Mouse (Mus musculus) ovary, postnatal 36 days (tissue): ENCODE measurements around the gene Bcl6.

Experiments
- DNase-seq: peaks from one replicate; pipeline ENCODE4 v3.0.0; 2022; ENCODE audit warnings: low spot score, mixed read lengths

Gene Bcl6

DNA sequence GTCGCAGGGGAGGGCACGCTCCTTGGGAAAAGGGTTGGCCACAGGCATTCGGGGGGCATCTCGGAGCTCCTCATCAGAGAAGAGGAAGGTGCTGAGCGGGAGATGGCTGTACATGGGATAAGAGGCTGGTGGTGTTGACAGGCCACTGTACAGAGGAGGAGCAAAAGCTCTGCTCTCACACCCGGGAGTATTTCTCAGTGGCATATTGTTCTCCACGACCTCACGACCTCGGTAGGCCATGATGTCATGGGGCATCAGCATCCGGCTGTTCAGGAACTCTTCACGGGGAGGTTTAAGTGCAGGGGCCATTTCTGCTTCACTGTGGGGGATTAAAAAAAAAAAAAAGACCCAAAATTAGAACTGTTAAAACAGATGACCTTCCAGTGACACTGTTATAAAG lies 15.8 kb downstream of the Bcl6 start:
- no peak for DNase-seq

DNA sequence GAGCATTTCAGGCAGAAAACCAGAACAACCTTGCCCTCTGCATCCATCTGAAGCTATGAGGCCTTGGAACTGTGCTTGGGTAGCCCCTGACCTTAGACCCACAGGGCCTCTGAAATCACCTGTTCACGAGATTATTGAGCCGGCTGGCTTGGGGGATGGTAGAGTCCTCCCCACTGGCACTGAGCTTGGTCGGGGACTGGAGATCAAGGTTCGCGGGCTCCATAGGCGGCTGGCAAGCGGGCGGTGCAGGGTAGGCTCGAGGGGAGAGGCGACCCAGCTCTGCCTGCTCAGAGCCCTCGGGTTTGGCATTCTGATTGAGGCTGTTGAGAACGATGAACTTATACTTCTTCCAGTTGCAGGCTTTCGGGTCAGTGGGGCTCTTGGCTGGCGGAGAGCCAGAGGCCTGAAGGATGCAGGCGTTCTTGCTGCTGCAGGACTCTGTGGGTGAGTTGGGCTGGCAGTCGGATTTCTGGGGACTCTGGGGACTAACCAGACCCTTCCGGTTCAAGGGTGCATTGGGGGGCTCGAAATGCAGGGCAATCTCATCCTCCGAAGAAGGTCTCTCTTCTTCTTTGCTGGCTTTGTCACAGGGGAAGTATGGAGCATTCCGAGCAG lies 16.4 kb downstream of the Bcl6 start:
- no peak for DNase-seq

DNA sequence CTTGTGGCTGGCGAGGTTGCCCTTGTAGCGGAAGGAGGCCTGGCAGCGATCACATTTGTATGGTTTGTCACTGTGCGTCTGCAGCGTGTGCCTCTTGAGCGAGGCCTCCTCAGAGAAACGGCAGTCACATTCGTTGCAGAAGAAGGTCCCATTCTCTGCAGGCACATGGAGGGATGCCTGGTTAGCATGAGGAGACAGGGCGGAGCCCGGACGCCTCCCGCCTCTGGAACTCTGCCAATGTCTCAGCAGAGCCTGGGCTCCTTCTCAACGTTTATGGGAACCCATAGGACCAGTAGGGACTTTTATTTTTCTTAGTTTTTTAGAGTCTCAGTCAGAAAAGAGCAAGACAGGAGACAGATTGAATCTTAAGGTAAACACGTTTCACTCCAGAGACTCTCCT lies 18.7 kb downstream of the Bcl6 start:
- no peak for DNase-seq

- DNase-seq = no peak
Observed at GRCm38 (mm10) chr16:23968888-23969287, 19.8 kb downstream of the Bcl6 start.

- no peak for DNase-seq
Observed at GRCm38 (mm10) chr16:23967301-23967700, 21.4 kb downstream of the Bcl6 start.

DNA sequence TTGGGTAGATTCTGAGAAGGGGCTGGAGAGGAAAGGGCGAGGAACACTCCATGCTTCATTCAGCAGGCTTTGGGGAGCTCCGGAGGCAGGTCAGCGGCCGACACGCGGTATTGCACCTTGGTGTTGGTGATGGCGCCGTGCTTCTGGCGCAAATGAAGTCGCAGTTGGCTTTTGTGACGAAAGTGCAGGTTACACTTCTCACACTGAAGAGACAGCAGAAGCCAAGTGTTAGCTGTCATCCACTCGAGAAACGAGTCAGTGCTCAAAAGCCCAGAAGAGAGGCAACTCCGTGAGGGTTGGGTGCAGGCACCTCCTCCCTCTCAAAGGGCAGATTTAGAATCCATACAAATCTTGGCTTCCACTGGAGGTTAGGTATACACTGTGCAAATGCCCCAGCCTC lies 22.6 kb downstream of the Bcl6 start:
- DNase-seq = no peak

GRCm38 (mm10) chr16:23964706-23965367 lies 23.8 kb downstream of the Bcl6 start:
- no peak for DNase-seq

DNA sequence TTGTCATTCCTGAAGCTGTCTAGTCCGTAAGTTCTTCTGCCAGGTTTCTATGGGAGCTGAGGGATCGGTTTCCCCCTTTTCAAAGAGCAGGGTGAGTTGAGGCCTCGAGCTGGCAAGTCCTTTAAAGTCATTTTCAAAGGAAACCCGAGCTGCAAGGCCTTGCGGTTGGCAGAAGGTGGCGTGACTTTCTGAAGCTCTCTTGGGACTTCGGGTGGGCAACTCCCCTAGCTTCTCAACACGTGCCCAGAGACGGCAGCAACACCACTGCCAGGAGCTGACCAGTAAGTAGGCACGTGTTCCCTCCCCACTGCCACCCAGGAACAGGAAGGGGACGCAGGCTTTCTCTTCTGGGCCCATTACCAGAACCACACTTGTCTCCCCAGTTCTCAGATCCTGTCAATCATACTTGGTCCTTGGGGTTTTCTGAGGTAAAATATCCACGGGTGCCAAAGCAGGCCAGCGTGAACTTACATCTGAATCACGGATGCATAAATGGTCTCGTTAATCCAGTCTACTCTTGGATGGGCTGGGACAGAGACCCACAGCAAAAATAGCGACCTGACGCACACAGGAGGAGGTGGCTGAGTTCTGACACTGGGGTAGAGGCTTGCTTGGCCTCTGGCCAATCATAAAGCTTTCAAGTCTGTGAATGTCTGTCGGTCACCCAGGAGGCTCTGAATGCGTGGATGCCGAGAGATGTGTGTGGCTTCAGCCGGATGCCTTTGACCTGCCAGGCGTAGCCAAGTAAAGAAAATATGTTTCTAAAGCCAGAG lies 24.6 kb downstream of the Bcl6 start:
- DNase-seq = no peak

DNA sequence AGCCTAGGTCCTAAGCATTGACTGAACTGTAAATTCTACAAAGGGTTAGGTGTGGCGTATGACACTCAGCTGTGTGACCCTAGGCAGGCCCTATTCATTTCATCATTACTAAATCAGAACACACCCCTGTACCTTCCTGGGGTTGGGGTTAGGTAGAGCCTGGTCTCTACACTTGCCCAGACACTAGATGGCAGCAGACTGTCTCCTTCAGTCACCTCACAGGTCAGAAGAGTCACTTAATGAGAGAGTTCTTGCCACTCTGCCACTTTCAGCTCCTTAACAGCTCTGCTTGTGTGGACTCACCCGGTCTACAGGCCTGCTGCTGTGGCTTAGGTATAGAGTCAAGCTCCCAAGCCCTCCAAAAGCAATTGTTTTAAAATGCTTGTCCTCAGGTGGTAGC lies 26.3 kb downstream of the Bcl6 start:
- DNase-seq = no peak

- DNase-seq = no peak
Observed at GRCm38 (mm10) chr16:23958938-23959337, 29.7 kb downstream of the Bcl6 start.

GRCm38 (mm10) chr16:23953959-23954260 lies 34.7 kb downstream of the Bcl6 start:
- no peak for DNase-seq

- no peak for DNase-seq
Observed at GRCm38 (mm10) chr16:23953189-23953958, 35.3 kb downstream of the Bcl6 start.

DNA sequence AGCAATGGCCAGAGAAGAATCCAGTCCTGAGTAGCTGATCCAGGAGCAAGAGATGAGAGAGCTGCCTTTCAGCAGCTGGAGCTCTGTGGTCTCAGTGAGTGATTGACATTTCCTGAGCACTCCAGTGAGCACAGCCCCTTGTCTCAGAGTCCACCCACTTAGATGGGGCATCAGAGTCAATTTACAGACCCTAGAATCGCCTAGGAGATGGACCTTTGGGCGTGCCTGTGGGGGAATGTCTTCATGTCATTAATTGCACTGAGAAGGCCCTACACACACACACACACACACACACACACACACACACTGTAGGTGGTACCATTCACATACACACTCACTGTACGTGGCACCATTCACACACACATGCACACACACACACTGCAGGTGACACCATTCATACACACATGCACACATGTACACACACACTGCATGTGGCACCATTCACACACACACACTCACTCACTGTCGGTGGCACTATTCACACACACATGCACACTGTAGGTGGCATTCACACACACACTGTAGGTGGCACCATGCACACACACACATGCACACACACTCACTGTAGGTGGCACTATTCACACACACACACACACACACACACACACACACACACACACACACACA lies 36.4 kb downstream of the Bcl6 start:
- DNase-seq = no peak

GRCm38 (mm10) chr16:23947654-23948053 lies 41.0 kb downstream of the Bcl6 start:
- DNase-seq = no peak

DNA sequence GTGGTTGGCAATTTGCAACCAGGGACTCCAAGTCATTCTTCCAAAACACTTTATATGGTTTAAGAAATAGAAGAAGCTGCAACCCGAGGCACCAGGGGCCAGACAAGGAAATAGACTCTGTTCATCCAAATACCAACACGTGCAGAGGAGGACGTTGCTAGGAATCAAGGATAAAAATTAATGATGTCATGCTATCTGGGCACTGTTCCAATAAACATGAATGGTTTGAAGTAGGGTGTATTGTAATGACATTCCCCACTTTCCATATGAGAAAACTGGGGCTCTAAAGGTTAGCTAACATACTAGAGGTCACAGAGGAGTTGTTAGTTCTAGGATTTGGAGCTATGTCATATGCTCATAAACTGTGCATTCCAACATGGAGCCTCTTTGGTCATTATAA lies 43.9 kb downstream of the Bcl6 start:
- no peak for DNase-seq

- DNase-seq = no peak
Observed at GRCm38 (mm10) chr16:23934397-23934796, 54.3 kb downstream of the Bcl6 start.

DNA sequence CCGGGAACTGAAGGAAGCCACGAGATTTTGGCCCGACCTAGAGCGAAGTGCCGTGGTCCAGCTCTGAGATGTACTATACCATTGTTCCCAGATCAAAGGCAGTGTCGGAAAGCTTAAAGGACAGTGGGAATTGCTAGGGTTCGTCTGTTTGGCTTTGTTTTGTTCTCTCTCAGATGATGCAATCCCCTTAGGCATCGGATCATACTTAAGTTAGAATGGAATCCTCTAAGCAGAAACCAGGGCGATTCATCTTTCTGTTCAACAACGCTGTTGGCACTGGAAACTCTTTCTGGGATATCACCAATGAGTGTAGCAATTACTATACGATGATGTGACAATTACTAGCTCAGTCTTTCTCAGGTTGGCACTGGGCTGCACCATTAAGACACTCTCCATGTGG lies 56.4 kb downstream of the Bcl6 start, which contains the start of gene Rtp2:
Rtp2 (minus strand) TSS at position 101 of the 400 bp plus-strand sequence.
- DNase-seq = no peak

GRCm38 (mm10) chr16:23931275-23931674 lies 57.4 kb downstream of the Bcl6 start:
- no peak for DNase-seq

GRCm38 (mm10) chr16:23930426-23931073 lies 58.1 kb downstream of the Bcl6 start:
- DNase-seq = no peak

- DNase-seq = no peak
Observed at GRCm38 (mm10) chr16:23927301-23928114, 61.1 kb downstream of the Bcl6 start.

- DNase-seq = no peak
Observed at GRCm38 (mm10) chr16:23922906-23923305, 65.7 kb downstream of the Bcl6 start.
